Mouse (Mus musculus) mature B cell (primary cell): ENCODE measurements around the gene Atp6v1e2.

Experiments
- in situ Hi-C: fragments of 300-500 bp; cut with MboI; formaldehyde crosslinking; loops from 2 replicates; pipeline ENCODE4 v1.14.3; 2019

Atp6v1e2 gene

GRCm38 (mm10) chr17:86947840-86948796 lies at the start of gene Atp6v1e2:
TSS of gene Atp6v1e2 (minus strand) at chr17:86947897.
- in situ Hi-C loops = no loop called here

GRCm38 (mm10) chr17:86997323-86997722 lies 49.6 kb upstream of the Atp6v1e2 start:
- in situ Hi-C loops = no loop called here

- in situ Hi-C loops = no loop called here
Measured at GRCm38 (mm10) chr17:86991306-86991705, 43.6 kb upstream of the Atp6v1e2 start.

GRCm38 (mm10) chr17:86988601-86989184 lies 41.0 kb upstream of the Atp6v1e2 start:
- in situ Hi-C loops = no loop called here

- in situ Hi-C loops = no loop called here
Measured at GRCm38 (mm10) chr17:86988161-86988560, 40.5 kb upstream of the Atp6v1e2 start.

GRCm38 (mm10) chr17:86986449-86987138 lies 38.9 kb upstream of the Atp6v1e2 start:
- in situ Hi-C loops = no loop called here

- in situ Hi-C loops = no loop called here
Measured at GRCm38 (mm10) chr17:86982497-86982896, 34.8 kb upstream of the Atp6v1e2 start.

- in situ Hi-C loops = no loop called here
Measured at GRCm38 (mm10) chr17:86981701-86982100, 34.0 kb upstream of the Atp6v1e2 start.

- in situ Hi-C loops = no loop called here
Measured at GRCm38 (mm10) chr17:86981205-86981604, 33.5 kb upstream of the Atp6v1e2 start.

GRCm38 (mm10) chr17:86978496-86978895 lies 30.8 kb upstream of the Atp6v1e2 start:
- in situ Hi-C loops = no loop called here

GRCm38 (mm10) chr17:86976387-86976786 lies 28.7 kb upstream of the Atp6v1e2 start:
- in situ Hi-C loops = no loop called here

GRCm38 (mm10) chr17:86973097-86973496 lies 25.4 kb upstream of the Atp6v1e2 start:
- in situ Hi-C loops = no loop called here

GRCm38 (mm10) chr17:86971860-86972259 lies 24.2 kb upstream of the Atp6v1e2 start:
- in situ Hi-C loops = no loop called here

GRCm38 (mm10) chr17:86971036-86971435 lies 23.3 kb upstream of the Atp6v1e2 start:
- in situ Hi-C loops = no loop called here

- in situ Hi-C loops = no loop called here
Measured at GRCm38 (mm10) chr17:86970026-86970750, 22.5 kb upstream of the Atp6v1e2 start.

GRCm38 (mm10) chr17:86969582-86969981 lies 21.9 kb upstream of the Atp6v1e2 start:
- in situ Hi-C loops = no loop called here

GRCm38 (mm10) chr17:86968581-86968980 lies 20.9 kb upstream of the Atp6v1e2 start:
- in situ Hi-C loops = no loop called here

GRCm38 (mm10) chr17:86967536-86968525 lies 20.1 kb upstream of the Atp6v1e2 start:
- in situ Hi-C loops = no loop called here

GRCm38 (mm10) chr17:86967048-86967447 lies 19.4 kb upstream of the Atp6v1e2 start:
- in situ Hi-C loops = no loop called here

- in situ Hi-C loops = no loop called here
Measured at GRCm38 (mm10) chr17:86966040-86966439, 18.3 kb upstream of the Atp6v1e2 start.

- in situ Hi-C loops = no loop called here
Measured at GRCm38 (mm10) chr17:86965121-86965520, 17.4 kb upstream of the Atp6v1e2 start.
